Mouse (Mus musculus): ENCODE data around the gene Tgfb3.
A peak's percentile ranks its signal among the peaks of the same experiment; 100 is the strongest.

Tgfb3 gene

GRCm38 (mm10) chr12:86078176-86078552 lies 677 bp downstream of the Tgfb3 start:
- no peak for DNase-seq

- peak; percentile 55 for DNase-seq
These were observed 1.1 kb downstream of the Tgfb3 start for GRCm38 (mm10) chr12:86077736-86078135.

GRCm38 (mm10) chr12:86077322-86077721 lies 1.5 kb downstream of the Tgfb3 start:
- no peak for DNase-seq

GRCm38 (mm10) chr12:86076321-86076901 lies 2.4 kb downstream of the Tgfb3 start:
- DNase-seq: peak; percentile 73

GRCm38 (mm10) chr12:86075358-86075757 lies 3.5 kb downstream of the Tgfb3 start:
- DNase-seq: no peak

- DNase-seq: no peak
These were observed 4.2 kb downstream of the Tgfb3 start for GRCm38 (mm10) chr12:86074681-86075080.

GRCm38 (mm10) chr12:86071432-86071831 lies 7.4 kb downstream of the Tgfb3 start:
- no peak for DNase-seq

- no peak for DNase-seq
These were observed 14.0 kb downstream of the Tgfb3 start for GRCm38 (mm10) chr12:86064796-86065195.

- DNase-seq: no peak
These were observed 19.5 kb downstream of the Tgfb3 start for GRCm38 (mm10) chr12:86059341-86059740.

- DNase-seq: no peak
These were observed 21.3 kb downstream of the Tgfb3 start for GRCm38 (mm10) chr12:86057516-86057915.

- no peak for DNase-seq
These were observed 21.9 kb downstream of the Tgfb3 start for GRCm38 (mm10) chr12:86056976-86057375.

- no peak for DNase-seq
These were observed 23.5 kb downstream of the Tgfb3 start for GRCm38 (mm10) chr12:86055306-86055705.

GRCm38 (mm10) chr12:86051477-86051876 lies 27.4 kb downstream of the Tgfb3 start:
- DNase-seq: no peak

- DNase-seq: no peak
These were observed 29.0 kb downstream of the Tgfb3 start for GRCm38 (mm10) chr12:86049813-86050212.

GRCm38 (mm10) chr12:86047376-86047775 lies 31.5 kb downstream of the Tgfb3 start:
- DNase-seq: no peak

GRCm38 (mm10) chr12:86046776-86047175 lies 32.1 kb downstream of the Tgfb3 start:
- DNase-seq: no peak

- DNase-seq: no peak
These were observed 32.7 kb downstream of the Tgfb3 start for GRCm38 (mm10) chr12:86046141-86046540.

- DNase-seq: no peak
These were observed 39.1 kb downstream of the Tgfb3 start for GRCm38 (mm10) chr12:86039751-86040150.

GRCm38 (mm10) chr12:86039078-86039477 lies 39.8 kb downstream of the Tgfb3 start:
- no peak for DNase-seq

- no peak for DNase-seq
These were observed 41.5 kb downstream of the Tgfb3 start for GRCm38 (mm10) chr12:86037235-86037921.

- DNase-seq: no peak
These were observed 42.3 kb downstream of the Tgfb3 start for GRCm38 (mm10) chr12:86036368-86037166.

- no peak for DNase-seq
These were observed 43.3 kb downstream of the Tgfb3 start for GRCm38 (mm10) chr12:86035586-86035985.

- no peak for DNase-seq
These were observed 47.9 kb downstream of the Tgfb3 start for GRCm38 (mm10) chr12:86030932-86031331.

- no peak for DNase-seq
These were observed 51.1 kb downstream of the Tgfb3 start for GRCm38 (mm10) chr12:86027747-86028146.

All from cerebellum, adult 8-10 months (tissue).